Mouse (Mus musculus): Measurements from ENCODE around the gene Adar.

The Adar gene

GRCm38 (mm10) chr3:89730350-89731331 is 15.8 kb downstream of the Adar start:
- DNase-seq (ENCODE audit: low read depth, low spot score): peak; percentile 76

DNA sequence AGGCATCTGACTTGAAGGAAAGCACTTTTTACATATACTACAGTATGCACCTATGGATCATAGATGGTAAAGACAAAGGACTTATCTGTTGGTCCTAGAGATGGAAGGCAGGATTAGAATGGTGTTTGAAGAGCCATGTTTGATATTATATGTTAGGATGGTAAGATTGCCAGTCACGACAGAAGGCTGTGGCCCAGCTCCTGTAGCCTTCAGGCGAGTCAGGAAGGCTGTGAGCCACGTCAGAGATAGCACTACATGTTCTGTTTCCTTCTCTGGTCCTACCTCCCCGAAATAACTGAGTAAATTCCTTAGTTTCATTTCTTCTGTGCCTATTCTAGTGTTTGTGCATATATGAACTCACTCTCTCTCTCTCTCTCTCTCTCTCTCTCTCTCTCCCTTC is 17.3 kb downstream of the Adar start:
- DNase-seq (ENCODE audit: low read depth, low spot score): no peak

DNA sequence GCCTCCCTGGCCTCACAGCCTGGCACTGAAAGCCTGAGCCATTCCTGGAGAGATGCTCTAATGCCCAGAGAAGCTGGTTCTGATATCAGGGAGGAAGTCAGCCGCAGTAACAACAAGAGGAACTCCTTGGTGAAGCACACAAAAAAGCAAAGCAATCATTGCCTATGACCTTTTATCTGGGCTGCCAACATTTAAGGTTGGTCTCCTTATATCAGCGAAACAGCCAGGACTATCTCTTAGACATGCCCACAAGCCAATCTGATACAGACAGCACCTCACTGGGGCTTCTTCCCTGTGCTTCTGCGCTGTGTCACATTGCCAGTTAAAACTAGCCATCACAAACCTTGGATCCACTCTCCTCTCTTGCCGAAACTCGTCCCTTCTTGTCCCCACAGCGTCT is 23.7 kb downstream of the Adar start:
- DNase-seq (ENCODE audit: low read depth, low spot score): no peak

DNA sequence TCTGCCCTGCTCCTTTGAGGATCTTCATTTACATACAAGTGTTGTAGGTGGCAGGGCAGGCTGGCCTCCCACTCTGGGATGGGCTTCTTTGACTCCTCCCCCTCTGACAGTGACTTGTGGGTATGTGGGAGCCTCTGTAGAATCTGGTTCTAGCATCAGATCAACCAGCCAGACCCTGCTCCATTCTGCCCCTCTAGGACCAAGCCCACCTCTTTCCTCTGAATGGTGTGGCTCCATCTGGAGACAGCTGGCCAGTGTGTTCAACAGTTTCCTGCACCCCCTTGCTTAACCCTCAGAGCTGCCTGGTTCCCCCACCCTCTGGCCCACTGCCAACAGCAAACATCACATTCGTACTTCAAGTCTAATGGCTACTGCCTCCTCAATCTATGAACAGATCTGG is 37.5 kb downstream of the Adar start:
- no peak for DNase-seq (ENCODE audit: low read depth, low spot score)

GRCm38 (mm10) chr3:89755283-89755682 is 40.5 kb downstream of the Adar start:
- no peak for DNase-seq (ENCODE audit: low read depth, low spot score)

DNA sequence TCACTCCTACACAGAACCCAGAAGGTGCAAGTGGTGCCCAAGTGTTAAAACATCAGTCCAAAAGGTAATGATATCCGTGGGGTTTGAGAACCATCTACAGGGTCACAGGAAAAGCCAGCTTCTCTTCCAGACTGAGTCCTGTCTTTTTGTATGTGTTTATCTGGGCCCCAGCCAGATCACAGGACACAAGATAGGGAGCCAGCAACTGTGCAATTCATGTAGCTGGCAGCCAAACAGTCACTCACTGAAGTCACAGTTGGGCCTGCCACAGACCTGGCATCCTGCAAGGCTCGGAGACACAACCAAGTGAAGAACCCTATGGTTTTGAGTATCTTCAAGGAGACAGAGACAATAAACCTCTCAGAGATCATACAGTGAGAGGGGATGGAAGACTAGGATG is 43.0 kb downstream of the Adar start:
- DNase-seq (ENCODE audit: low read depth, low spot score): no peak

DNA sequence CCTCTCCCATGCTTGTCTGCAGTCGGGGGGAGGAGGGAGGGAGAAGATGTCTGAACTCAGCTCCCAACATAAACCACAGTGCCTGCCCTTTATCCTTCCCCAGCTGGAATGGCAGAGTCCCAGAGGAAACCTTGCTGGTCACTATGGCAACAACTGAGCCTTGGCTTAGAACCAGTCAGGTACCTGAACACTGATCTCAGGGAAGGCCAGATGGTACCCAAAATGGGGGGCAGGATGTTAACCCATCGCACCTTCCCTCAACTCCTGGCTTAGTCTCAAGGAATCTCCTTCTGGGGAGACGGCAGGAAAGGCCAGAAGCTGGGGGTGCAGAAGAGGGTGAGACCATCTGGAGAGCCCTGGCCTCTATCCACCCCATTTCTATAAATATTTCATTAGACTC is 45.0 kb downstream of the Adar start:
- DNase-seq (ENCODE audit: low read depth, low spot score): no peak

DNA sequence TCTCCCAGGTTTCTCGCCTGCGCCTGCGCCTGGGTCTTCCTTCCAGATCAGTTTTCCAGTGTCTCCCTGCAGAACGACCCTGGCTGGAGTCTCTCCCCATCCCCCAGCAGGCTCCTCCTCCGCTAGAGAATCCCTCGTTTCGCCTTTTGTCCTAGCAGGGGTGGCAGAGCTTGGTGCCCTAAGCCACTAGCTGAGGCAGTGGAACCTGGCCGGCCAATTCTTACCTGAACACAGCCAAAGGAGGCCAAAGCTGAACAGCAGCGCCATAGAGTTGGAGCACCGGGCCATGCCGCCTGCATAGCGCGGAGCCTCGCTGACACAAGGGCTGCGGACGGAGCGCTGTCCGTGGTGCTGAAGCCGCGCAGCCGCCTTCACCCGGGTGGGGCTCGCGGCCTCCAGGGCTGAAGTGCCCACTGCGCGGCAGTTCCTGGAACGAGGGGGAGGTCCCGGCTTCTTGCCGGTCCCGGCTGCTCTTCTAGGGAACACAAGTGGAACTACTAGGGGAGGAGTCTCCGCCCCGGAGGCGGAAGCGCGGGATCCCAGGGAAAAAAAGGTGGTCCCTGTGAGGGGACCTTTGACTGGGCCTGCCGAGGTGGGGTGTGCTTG is 49.4 kb downstream of the Adar start, which contains the start of gene Chrnb2:
Chrnb2 (minus strand) TSS at position 514 of the 606 bp plus-strand sequence.
- no peak for DNase-seq (ENCODE audit: low read depth, low spot score)

DNA sequence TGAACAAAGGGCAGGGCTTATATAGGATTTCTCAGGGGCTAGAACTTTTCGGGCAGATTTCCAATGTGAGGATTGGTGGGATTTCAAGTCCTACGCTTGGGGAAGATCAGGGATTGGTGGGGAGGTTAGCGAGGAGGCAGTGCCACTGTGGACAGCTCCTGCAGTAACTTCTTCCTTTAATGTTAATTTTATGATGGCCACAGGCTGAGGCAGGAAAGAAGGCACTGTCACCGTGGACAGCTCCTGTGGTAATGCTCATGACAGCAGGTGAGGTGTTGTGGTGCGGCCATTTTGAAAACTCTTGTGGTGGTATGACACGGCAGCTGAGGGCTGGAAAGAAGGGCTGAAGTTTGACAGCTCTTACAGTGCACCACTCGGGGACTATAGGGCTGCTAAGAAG is 54.8 kb downstream of the Adar start:
- no peak for DNase-seq (ENCODE audit: low read depth, low spot score)

GRCm38 (mm10) chr3:89770425-89771002 is 55.7 kb downstream of the Adar start:
- DNase-seq (ENCODE audit: low read depth, low spot score): no peak

DNA sequence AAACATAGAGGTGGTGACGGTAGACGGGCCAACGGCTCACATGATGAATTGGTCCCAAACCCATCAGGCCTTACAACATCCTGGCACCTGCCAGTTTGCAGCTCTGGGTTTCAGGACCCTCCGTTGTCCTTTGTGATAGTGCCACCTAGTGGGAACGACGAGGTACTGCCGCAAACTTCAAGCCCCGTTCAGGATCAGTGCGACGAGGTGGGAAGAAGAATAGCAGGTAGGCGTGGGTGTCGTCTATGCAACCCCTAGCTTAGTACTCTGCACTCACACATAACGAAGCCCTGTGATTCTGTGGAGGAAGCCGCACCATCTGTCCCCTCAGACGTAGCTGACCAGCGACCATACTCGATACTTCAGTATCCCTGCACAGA is 57.8 kb downstream of the Adar start:
- peak; percentile 69 for DNase-seq (ENCODE audit: low read depth, low spot score)

GRCm38 (mm10) chr3:89772968-89773709 is 58.3 kb downstream of the Adar start, which contains the start of gene Ube2q1:
Gene Ube2q1, plus strand, starts transcription at chr3:89773616.
- peak; percentile 62 for DNase-seq (ENCODE audit: low read depth, low spot score)

DNA sequence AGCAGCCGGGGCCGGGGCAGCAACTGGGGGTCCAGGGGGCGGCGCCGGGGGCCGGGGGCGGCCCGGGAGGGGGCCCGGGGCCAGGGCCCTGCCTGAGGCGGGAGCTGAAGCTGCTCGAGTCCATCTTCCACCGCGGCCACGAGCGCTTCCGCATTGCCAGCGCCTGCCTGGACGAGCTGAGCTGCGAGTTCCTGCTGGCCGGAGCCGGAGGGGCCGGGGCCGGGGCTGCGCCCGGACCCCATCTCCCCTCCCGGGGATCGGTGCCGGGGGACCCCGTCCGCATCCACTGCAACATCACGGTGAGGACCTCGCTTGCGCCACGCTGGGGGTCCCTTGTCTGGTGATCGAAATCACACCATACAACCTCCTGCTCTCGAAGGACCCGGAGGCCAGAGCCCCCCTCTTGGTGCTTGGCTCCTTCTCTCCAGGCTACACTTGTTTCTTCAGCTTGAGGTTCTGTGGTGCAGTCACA is 59.0 kb downstream of the Adar start:
- DNase-seq (ENCODE audit: low read depth, low spot score): no peak

DNA sequence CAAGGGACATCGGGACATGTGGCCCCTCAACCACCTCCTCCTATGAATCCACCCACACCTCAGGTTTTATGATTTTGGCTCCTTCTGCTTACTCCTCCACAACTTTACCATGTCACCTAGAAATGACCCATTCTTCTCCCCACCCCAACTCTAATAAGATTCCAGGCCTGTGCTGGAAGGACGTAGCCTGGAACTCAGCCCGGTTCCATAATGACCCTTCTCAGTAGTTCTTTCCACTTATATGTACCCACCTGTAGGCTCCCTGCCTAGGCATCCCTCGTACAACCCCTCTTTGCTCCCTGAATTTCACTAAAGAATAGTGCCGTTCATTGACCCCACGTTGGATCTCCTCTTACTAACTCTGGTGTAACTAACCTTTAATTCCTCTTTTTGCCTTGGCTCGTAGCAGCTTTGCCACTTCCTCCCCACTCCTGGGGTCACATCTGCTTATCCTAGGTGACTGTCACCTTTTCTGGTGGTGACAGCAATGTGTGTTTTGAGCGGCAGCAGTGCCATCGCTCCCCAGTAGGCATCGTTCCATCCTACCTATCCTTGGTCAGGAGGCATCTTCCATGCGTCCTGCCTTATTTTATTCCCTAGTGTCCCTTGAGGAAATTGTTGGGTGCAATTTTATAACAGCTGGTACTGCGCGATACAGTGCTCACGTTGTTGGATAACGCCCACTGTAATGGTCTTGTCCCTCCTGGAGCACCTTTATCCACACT is 59.6 kb downstream of the Adar start:
- no peak for DNase-seq (ENCODE audit: low read depth, low spot score)

- DNase-seq (ENCODE audit: low read depth, low spot score): no peak
Measured at GRCm38 (mm10) chr3:89776001-89776400, 61.2 kb downstream of the Adar start.

GRCm38 (mm10) chr3:89780102-89780501 is 65.3 kb downstream of the Adar start:
- no peak for DNase-seq (ENCODE audit: low read depth, low spot score)

GRCm38 (mm10) chr3:89781640-89782039 is 66.8 kb downstream of the Adar start:
- DNase-seq (ENCODE audit: low read depth, low spot score): no peak

DNA sequence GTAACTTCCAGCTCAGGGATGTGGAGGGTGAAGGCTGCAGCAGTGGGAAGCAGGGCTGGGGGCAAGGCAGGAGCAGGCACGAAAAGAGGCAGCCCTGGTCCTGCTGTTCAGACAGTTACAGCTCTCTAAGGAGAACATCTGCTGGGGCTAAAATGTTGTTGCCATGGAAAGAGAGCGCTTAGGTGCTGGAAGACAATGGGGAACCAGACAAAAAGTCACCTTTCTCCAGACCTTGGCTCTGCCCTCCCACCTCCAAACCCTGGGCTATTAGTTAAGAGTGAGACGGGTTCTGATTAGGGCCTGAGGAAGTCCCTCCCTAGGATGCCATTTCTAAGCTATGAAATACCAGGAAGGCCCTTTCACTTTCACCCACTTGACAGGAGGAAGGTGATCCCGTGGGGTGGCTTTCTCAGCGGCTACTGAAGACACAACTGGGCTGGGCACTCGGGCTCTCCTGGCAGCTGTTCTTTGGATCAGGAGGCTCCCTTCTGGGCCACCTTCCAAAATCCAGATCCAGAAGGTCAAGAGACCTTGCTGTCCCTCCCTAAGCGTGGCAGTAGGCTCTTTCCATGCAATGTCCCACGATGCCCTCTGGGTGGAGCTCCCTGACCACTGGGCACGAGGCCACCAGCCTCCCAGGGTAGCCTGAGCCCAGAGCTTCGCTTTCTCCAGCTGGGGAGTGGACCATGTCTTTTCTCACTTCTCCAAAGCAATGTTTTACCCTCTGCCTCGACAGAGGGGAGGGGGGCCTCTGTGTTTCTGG is 70.3 kb downstream of the Adar start:
- DNase-seq (ENCODE audit: low read depth, low spot score): no peak

- no peak for DNase-seq (ENCODE audit: low read depth, low spot score)
Measured at GRCm38 (mm10) chr3:89786275-89786674, 71.5 kb downstream of the Adar start.

DNA sequence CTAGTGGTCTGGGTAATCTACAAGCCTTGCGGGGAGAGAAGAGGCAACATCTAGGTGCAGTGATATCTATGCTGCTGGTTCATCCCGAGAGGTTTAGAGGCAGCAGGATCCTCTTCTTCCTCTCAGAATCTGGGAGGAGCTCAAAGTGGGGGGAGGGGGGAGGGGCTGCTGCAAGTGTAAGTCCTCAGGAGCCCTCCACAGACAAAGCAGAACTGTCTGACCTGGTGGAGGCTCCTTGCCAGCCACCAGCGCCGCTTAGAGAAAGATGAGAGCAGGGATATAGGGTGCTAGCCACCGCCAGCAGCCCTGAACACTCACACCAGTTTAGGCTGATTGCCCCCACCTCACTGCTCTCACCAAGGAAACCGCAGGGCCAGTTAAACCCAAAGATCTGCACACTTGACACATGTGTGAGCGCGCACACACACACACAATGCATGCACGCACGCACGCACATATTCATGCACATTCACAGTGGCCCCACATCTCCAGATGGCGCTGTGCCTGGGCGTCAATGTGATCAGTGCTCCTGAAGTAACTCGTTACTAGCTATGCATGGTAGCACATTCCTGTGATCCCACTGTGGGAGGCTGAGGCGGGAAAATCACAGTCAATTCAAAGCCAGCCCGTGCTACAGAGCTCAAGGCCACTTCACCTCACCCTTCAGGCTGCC is 74.0 kb downstream of the Adar start:
- no peak for DNase-seq (ENCODE audit: low read depth, low spot score)
